Mouse (Mus musculus) testis, postnatal 14 days (tissue): ENCODE results near the gene Trim37.
"Not testable (repeated sequence)": the region's sequence is repeated elsewhere in the genome, so short reads cannot be mapped to it uniquely, and the experiment has no call there.

Source experiments
- DNase-seq: peaks from one replicate; pipeline ENCODE4 v3.0.0; 2021; ENCODE audit warnings: low spot score

The Trim37 gene

DNA sequence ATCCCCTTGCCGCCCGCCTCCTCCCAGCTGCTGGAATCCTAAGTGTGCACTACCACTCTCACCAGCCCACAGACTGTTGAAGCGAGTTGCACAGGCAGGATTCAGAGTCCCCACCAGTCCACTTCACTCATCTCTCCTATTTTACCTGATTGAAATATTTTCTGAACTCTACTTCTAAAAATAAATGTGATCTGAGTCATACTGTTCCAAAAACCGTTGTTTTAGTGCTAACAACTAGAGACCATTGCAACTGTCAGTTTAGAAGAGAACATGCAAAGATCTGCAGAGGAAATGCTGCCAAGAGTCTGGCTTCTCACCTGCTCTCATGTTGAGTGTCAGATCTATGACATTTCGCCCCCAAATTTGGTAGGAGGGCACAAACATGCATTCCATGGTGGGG lies 106.5 kb downstream of the Trim37 start:
- no peak for DNase-seq

DNA sequence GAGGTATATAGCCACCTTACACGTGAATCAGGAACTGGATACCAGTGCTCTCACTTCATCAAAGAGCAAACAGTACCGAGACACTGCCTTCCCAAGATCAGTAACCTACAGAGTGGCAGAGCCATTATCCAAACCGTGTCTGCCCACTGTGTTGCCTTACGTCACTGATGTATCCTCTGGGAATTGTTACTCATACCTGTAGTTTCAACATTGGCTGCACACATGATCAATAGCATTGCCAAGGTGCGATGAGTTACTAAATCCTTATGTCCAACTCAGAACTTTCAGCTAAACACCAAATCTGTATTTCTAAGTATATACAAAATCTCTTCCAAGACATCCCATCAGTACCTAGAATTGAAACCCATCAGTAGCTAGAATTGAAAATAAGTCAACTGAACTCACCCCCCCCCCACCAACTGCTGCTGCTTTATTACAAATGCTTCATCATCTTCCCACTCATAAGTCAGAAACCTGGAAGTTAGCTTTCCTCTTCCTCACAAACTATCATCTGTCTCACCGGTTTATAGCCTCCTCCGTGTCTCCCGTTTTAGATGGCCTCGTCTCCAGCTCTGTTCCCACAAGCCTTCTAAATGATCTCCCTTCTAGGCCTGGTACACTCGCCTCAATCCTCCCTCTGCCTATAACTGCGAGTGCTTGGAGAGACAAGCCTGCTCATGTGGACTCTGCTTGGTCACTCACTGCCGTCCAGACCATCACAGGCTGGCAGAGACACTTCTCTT lies 108.0 kb downstream of the Trim37 start:
- no peak for DNase-seq

DNA sequence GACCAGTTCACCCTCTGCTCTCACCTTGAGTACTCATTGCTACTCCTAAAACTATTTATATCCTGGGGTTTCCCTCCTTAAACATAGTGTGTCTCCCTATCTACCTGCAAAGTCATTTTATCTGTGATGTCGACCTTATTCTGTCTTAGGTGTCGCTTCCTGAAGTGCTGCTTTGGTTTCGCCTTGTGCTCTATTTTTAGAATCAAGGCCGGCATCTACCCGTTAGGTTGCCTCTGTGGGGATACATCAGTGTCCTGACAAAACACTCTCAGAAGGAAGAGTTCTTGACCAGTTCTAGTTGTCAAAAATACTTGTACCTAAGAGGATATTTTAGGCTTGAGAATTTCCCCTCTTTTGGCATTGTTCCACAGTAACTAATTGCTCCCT lies 108.6 kb downstream of the Trim37 start:
- DNase-seq: no peak

DNA sequence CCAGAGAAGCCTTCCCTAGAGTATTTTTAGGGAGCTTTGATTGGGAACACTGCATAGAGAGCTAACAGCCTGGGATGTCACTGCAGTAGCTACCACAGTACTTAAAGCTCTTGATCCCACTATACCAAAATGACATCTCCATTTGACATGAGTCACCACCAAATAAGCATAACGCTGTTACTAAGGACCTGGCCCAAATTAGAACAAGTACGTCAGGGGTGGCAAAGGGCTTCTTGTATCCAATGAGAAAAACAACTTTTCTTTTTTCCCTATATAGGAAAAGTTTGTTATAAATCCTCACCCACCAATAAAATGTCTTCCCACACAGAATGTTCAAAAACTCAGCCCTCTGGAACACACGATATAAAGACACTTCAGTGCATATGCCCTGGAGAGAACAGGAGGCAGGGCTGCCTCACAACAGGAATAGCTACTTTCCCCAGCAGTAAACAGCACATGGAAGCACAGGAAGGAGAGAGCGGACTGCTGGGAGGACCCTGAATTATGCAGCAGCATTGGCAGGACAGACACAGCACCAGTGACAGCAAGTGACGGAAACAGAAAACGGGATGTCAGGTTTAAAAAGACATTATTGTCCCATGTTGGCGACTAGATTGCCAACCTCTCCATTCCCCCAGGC lies 112.1 kb downstream of the Trim37 start:
- DNase-seq: no peak

DNA sequence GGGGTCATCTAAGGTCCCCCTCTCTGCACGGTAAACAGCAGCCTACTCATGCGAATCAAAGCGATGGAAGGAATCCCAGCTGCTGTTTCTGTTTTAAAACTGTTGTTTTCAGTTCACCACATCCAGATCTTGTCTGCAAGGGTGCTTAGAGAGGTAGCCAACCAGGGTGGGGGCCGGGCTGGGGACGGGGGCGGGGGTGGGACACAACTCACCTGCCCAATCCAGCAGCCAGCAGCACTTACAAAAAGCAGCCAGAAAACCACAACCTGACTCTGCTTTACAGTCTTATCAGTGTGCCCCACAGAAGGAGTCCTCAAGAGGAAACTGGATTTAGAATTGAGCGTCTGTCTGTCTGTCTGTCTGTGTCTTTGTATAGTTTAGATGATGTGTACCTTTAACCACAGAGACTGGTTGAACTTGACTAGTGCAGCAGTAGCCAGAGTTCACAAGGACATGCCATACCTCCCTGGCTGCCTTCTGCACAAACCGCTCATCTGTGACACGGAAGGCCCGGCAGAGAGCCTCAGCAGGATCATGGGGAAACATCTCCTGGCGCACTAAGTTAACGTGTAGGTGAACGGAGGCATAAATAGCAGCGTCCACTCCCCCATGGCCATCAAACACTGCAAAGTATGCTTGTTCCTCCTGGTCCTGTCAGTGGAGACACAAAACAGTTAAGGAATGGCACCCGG lies 113.4 kb downstream of the Trim37 start:
- no peak for DNase-seq

DNA sequence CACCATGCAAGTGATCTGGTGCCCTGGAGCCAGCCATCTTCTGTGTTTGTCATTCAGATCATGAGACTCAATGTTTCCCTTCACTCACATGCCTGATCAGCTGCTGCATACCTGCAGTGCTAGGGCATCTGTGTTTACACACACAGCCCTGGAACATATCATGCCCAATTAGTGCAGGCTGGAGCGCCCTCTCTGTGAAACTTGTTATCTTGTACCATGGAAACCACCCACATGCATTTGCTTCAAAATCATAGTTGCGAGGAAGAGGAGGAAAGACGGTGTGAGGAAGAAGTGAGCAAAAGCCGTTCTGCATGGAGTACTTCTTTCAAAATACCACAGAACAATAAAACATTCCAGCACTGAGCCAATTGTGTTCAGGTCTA lies 113.9 kb downstream of the Trim37 start:
- DNase-seq: no peak

DNA sequence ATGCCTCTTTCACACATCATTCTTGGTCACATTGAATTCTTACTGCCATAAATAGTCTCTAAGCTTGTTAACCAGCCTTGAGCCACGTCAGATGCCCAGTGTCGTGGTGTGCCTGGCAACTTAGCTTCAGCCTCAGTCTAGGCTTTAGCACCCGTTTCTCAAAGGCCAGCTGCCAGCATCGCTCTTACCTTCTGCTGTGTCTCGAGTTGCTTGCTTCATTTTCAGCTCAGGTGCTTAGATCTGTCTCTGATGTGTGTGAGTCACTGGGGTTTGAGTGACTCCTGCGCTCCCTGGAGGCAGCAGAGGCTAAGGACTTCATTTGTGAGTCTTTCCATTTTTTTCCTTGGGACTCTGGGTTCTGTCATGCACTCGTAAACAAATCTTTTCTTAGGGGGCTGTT lies 114.4 kb downstream of the Trim37 start:
- DNase-seq: no peak

DNA sequence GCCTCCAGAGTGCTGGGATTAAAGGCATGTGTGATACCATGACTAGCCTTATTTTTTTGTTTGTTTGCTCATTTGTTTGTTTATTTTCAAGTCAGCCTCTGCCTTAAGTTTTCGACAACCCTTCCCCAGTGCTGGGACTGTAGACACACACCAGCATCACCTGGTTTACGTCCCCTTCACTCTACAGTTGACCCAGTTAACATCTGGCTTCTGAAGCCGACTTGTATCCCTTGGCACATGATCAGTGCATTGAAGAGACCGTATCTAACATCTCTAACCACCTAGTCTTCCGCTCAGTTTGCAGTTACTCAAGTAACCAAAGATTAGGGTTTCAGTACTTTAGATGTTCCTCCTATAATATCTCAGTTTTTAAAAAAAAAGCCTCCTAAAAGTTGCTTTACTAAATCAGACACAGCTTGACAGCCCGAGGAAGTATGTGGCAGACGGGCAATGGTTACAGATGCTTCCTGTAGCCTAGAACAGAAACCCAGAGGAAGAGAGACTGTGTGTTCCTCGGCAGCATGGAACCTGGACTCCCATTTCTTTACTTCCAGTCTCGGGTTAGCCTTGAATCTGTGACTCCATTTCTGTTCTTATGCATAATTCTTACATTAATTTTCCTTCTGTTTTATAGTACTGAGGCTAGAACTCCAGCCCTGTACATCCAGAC lies 118.4 kb downstream of the Trim37 start:
- no peak for DNase-seq

DNA sequence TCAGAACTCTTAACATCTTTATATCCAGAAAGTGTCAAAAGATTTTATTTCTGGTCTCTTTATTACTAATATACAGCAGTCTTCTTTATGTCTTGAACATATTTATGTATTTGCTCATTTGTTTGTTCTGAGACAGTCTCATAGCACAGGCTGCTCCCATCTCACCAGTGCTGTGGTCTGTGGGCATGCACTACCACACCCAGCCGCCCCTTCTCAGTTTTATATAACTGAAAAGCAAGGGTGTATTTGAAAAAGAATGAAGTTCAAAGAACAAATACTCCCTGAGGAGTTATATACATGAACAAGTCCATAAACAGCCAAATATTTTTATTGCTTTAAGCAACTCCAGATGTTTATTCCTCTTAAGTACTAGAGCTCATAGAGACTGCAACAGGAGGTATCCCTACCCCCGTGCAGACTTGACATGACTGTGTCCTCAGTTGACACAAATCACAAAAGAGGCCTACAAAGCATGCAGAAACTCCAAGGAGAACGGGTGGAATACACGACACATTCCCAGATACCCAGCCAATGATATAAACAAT lies 119.3 kb downstream of the Trim37 start:
- no peak for DNase-seq

DNA sequence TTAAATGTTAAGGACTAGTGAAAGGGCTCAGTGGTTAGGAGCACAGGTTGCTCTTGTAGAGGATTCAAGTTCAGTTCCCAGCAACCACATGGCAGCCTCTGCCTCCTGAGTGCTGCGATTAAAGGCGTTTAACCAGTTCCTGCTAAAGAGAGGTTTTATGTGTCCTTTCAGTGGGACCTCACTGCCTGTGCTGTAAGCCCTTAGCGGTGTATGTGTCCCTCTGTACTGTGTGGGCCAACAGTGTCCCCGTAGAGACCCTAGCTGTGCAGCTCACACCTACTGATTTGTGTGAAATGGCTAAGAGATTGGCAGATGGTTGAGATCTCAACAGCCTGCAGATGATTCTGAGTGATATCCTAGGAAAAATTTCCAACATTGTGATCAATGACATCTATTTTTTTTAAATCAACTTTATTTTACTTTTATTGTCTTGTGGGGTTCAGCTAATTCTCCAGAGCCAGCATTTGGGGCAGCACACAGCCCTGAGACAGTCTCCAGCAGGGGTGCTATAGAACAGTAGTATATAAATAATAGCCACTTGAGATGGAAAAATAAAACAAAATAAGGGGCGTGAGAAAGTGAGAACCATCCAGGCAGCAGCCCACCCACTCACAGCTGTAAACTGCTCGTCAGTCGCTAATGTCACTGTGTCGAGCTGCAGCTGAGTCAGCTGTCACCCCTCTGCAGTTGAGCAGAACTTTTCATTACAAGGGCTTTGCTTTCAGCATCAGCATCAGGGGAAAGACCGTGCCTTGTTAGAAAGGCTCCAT lies 120.0 kb downstream of the Trim37 start:
- no peak for DNase-seq

DNA sequence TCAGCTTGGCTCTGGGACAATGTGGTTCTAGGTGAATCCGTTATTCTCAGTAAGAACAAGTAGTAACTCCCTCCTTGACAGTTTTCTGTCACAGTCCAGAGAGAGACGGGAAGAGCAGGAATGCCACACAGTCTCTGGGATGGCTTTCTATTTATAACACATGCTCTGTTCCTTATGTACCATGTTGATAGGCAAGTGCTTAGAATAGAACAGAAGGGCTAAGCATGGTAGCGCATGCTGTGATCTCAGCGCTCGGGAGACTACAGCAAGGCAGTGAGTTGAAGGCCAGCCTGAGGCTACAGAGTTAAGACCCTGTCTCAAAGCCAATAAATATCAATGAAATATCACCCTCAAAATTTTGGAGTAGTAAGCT lies 120.6 kb downstream of the Trim37 start:
- DNase-seq: no peak

DNA sequence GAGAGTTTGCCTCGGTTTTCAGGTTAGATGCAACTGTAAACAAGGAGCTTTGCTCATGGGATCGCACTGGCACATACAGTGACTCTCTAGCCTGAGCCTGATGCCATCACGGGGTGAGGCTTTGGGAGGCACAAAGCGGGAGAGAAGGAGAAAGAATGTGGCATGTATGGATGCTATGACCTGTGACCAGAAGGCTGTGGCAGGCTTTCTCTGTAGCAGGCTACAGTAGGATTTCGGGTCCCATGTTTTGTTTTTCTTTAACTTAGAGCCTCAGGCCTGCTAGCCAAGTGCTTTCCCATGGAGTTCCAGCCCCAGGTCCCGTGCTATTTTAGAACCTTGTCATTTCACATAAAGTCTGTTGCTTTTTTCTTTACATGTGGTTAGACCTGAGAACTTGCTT lies 123.3 kb downstream of the Trim37 start:
- no peak for DNase-seq

DNA sequence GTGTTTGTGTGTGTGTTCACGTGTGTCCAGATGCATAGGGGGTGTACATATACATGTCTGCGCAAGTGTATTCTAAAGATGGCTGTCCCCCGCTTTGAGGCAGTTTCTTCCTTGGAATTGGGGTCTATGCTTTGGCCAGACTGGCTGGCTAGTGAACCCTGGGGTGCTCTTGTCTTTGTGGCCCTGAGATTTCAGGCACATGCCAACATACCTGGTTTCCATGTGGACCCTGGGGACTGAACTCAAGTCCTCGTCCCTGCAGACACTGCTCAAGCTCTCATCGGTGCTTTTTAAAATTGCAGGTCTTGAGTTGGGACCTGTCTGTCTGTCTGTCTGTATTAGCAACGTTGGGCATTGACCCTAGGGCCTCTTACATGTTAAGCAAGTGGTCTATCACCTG lies 126.4 kb downstream of the Trim37 start:
- no peak for DNase-seq

DNA sequence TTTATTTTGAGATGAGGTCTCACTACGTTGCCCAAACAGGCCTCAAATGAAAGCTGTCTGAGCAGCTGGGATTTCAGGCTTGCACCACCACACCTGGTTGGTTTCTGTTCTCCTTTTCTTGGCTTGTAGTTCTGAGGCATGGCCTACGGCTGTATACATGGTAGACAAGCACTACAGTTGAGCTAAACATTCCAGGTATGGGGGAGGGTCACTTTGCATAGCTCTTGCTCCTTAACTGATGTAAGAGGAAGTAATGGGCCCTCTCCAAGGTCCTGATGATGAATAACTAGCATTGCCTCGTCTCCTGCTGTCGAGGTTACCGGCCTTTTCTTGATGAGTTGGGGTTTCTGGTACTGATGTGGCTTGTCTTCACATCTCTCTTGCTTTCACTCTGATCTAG lies 127.3 kb downstream of the Trim37 start:
- no peak for DNase-seq

DNA sequence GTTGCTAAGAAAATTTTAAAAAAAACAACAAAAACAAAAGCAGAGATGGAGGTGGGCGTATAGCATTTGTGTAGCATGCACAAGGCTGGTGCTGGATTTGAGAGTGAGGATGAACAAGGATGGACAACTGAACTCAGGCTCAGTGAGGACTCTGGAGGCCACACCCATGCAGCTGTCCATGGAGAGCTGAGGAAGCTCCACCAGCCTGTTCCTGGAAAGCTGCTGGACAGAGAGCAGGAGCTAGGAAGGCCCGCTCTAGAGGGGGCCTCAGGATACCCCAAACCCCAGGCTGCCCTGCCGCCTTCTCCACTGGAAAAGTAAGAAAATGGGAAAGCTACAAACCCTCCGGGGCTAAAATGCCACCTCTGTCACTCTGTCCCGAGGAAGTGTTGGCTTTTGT lies 130.4 kb downstream of the Trim37 start:
- no peak for DNase-seq

DNA sequence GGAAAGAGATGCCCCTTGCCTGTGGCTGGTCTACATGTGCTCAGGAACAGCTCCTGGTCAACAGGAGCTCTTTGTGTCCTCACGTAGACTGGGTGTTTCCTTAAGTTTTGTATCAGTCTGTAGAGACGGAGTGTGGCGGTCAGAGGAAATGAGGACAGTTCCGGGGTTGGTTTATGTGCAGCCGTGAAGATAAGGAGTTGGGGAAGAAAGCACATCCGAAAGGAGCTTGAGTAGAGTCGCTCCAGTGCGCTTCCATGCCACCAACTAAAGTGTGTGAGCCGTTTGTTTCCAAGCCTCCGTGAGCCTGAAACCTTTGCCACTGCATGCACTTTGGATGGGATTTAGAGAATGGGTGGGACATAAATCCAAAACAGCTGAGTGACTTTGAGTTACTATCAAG lies 132.9 kb downstream of the Trim37 start:
- no peak for DNase-seq

DNA sequence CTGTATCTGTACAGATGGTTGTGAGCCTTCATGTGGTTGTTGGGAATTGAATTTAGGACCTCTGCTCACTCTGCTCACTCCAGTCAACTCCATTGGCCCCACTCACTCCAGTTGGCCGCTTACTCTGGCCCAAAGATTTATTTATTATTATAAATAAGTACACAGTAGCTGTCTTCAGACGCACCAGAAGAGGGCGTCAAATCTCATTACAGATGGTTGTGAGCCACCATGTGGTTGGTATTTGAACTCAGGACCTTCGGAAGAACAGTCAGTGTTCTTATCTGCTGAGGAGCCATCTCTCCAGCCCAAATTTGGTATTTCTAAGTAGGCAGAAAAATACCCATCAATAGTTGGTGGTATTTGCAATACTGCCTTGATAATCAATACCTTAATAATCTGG lies 134.8 kb downstream of the Trim37 start:
- not testable (repeated sequence) for DNase-seq

DNA sequence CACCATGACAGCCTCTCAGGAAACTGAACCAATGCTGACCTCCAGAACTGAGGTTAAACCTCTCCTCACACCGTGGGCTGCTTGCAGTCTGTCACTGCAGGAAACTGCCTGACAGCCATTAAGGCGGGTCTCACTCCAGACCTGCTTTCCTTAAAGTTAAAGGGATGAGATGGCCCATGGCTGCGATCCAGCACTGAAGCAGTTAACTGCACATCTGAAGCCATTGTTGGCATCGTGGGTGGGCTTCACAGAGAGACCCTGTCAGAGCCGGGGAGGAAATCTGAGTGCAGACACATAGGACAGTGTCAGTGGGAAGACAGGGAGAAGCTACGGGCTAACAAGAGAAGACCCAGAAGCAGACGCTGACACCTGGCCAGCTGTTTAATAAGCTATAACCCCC lies 137.1 kb downstream of the Trim37 start:
- DNase-seq: no peak

DNA sequence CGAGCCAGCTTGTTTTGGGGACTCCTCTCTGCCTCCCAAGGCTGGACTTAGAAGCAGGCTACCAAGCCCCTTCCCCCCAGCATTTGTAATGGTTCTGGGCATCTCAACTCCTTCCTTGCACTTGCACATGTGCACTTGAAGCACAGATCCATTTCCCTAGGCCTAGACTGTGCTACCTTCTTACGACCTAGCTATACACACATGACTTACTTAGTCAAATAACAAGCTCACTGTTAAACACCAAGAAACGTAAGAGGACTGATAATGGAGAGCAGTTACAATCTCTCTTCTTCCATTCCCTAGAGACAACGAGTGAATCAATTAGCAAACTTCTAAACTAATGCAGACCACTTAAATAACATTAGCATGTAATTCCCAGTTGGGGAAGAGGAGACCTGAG lies 139.4 kb downstream of the Trim37 start:
- DNase-seq: no peak

DNA sequence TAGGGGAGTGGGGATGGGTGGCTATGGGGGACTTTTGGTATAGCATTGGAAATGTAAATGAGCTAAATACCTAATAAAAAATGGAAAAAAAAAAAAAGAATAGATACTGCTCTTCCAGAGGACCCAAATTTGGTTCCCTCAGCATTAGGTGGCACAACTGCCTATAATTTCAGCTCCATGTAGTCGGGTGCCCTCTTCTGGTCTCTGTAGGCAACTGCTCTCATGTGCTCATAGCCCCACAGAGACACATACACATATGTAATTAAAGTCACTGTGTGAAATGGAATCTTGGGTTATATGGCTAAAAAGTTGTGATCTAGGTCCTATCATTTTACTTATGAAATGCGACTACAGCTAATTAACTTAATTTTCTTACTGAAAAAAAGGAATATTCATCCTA lies 141.9 kb downstream of the Trim37 start:
- DNase-seq: no peak
